Mouse (Mus musculus): ENCODE measurements around the gene Ptges3l. TPM values are rescaled to one million over a fixed set of nuclear protein-coding genes. Genes with fewer than 3 reads are reported as not detected.
A peak's percentile ranks its signal among the peaks of the same experiment; 100 is the strongest.

Gene Ptges3l
- polyA plus RNA-seq, 1 experiment from 2014 or later: 3.7 TPM

DNA sequence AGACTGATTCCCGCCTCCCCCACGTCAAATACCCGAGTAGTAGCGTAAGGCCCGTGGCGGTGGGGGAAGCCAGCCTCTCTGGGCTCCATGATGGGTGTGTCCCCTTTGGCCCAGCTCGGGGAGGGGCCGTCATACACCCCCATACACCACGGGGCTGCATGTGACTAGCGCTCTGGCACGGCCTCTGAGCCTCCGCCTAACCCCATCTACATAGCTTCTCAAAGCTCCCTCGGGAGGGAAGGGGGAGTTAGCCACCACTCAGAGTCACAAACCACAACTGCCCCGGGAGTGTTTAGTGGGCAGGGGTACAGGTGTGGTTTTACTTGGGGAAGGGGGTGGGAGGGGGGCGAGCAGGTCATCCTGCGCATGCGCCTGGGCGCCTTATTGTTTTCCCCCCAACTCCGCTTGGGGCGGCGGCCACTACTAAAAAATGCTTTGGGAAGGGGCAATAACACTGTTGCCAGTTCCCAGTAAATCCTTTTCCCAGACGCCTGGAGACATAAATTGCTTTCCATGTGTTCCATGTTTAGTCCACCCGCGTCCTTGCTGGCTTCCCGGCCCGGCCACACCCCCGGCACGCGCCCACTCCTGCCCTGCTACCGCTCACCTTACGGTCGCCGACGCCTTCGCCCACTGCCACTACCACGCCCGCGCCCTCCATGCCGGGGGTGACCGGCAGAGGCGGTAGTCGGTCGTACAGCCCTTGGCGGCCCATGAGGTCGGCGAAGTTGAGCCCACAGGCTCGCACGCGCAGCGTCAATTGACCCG, 40.2 kb upstream of the Ptges3l start:
- no peaks in the 10 kb centered on the region for H3K9me3 ChIP-seq (replicated peaks)
- peaks cover 31% of the 10 kb centered on the region for H3K27me3 ChIP-seq (ENCODE audit: low read depth, poor library complexity, severe bottlenecking)
- peak; percentile 60 for DNase-seq (ENCODE audit: low spot score)
- peak overlapping the region; percentile 82 for H3K27ac ChIP-seq (replicated peaks)
- peak overlapping the region; percentile 68 for H3K4me3 ChIP-seq
- peaks cover 19% of the 10 kb centered on the region for H3K36me3 ChIP-seq
- peaks cover 88% of the 10 kb centered on the region for H3K4me1 ChIP-seq
- WGBS: under 1% methylated on average over 51 of the region's 51 CpGs

DNA sequence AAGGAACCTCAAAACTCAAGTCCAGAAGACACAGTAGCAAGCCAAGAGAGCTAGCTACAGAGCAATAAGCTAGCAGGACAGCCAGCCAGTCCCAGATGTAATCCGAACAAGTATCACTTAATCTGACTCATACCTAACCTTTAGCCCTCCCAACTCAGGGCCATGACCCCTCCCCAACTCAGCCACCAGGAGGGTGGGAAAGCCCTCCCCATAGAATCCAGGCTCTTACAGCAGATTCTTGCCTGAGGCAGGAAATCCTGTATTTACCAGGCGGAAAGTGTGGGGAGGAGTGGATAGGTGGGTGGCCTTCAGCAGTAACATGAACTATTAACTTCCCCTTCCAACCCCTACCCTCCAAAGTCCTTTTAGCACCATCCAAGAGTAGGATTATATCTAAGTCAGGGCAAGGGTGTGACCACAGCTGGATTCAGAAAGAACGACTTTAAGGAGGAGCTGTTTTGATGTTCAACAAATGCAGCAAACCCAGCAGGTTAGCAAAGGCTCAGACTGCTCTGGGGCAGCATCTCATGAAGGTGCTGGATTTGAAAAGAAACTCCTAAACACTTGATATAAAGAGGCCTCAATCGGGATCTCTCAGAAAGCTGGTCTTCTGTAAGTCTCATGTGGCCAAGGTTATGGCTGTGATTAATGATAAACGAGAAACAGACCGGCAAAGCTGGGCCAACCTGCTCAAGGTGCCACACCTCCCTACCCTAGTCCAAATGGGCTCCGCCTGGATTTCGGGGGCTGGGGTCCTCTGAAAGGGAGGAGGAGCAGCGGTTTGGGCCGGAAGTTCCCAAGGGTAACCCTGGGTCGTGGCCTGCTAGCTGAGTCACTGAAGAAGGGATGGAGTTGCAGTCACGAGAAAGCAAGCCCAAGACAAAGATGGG, 39.3 kb upstream of the Ptges3l start, which contains the start of gene Rnd2:
Gene Rnd2 (plus strand): TSS at position 789 of the 890 bp plus-strand sequence.
- Histone ChIP-seq H3K36me3 (peaks cover 27% of the 10 kb centered on the region), H3K9me3 (replicated peaks) (no peaks in the 10 kb centered on the region), H3K4me3 (peak within 1 kb of the TSS; percentile 68), H3K27me3 (ENCODE audit: low read depth, poor library complexity, severe bottlenecking) (peaks cover 31% of the 10 kb centered on the region), H3K4me1 (peaks cover 90% of the 10 kb centered on the region), H3K27ac (replicated peaks) (peak within 1 kb of the TSS; percentile 82)
- DNase-seq (ENCODE audit: low spot score): no peak
- 13% methylated on average over 12 of the region's 12 CpGs for WGBS

DNA sequence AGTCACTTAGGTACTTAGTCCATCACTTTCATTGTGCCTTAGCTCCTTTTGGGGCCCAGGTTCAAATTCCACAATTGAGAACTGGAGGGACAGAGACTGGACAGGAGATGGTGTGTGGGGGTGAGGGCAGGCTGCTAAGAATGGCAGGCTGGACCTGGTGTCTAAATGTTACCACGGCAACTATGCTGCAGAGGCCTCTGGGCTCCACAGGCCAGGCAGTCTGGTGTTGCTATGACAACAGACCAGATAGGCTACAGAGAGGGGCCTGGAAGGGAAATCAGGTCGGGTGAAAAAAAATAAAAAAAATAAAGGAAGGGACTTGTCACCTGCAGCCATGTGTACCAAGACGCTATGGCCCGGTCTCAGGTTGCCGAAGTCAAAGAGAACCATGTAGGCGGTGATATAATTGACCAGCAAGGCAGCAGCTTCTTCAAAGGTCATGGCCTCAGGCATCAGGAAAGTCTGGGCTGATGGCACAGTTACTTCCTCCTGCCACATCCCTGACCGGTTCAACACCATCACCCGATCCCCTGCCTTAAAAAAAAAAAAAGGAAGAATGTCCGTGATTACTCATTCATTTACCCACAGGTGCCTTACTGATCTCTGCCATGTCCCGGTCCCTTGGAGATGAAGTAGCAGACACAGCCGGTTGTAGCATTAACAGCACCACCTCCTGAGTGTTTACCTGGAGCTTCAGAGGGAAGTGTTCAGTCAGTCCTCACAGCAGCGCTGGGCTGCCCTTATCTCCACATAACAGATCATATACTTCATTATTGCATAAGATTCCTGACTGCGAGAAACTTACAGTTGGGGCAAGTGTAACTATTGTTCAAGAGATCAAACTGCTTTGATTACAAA, 37.7 kb upstream of the Ptges3l start:
- peaks cover 42% of the 10 kb centered on the region for H3K36me3 ChIP-seq
- WGBS: 44% methylated on average over 13 of the region's 13 CpGs
- H3K27ac ChIP-seq (replicated peaks): peak overlapping the region; percentile 80
- peak; percentile 71 for DNase-seq (ENCODE audit: low spot score)
- peaks cover 27% of the 10 kb centered on the region for H3K27me3 ChIP-seq (ENCODE audit: low read depth, poor library complexity, severe bottlenecking)
- H3K9me3 ChIP-seq (replicated peaks): no peaks in the 10 kb centered on the region
- peaks cover 86% of the 10 kb centered on the region for H3K4me1 ChIP-seq
- H3K4me3 ChIP-seq: peak overlapping the region; percentile 32

DNA sequence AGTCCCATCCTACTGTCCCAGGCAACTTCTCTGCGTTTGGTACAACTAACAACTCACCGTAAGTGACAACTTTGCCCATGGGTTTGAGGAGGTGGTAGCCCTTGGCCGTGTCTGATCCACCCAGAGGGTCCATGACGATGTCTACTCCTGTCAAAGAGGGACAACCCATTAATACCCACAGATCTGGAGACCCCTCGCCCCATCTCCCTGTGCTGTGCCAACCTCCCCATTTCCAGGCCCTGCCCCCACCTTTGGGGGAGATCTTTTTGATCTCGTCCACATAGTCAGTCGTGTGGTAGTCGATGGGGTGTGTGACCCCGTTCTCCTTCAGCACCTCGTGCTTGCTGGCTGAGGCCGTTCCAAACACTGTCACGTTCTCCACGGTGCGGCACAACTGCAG, 37.0 kb upstream of the Ptges3l start:
- 74% methylated on average over 14 of the region's 14 CpGs for WGBS
- Histone ChIP-seq H3K36me3 (peaks cover 45% of the 10 kb centered on the region), H3K4me1 (peaks cover 79% of the 10 kb centered on the region), H3K9me3 (replicated peaks) (no peaks in the 10 kb centered on the region), H3K27me3 (ENCODE audit: low read depth, poor library complexity, severe bottlenecking) (peaks cover 24% of the 10 kb centered on the region), H3K27ac (replicated peaks) (peak overlapping the region; percentile 80), H3K4me3 (peak overlapping the region; percentile 32)
- DNase-seq (ENCODE audit: low spot score): no peak

DNA sequence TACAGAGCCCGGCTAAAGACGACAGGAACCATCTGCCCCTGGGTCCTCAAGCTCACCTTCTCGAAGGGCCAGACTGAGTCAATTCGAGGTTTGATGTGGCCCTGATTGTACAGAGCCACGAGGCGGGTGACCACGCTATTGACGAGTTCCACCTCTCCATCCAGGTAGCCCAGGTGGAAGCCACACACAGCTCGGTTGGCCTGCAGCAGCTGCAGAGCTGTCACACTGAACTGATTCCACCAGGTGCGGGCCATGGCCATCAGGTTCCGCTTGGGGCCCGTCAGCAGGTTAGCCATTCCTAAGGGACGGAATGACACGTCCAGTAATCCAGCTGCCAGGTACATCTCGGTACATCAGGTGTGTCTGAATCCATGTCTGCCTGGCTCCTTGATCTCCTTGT, 35.2 kb upstream of the Ptges3l start:
- Histone ChIP-seq H3K36me3 (peaks cover 45% of the 10 kb centered on the region), H3K27me3 (ENCODE audit: low read depth, poor library complexity, severe bottlenecking) (peaks cover 15% of the 10 kb centered on the region), H3K4me1 (peaks cover 63% of the 10 kb centered on the region), H3K4me3 (no peak overlapping the region), H3K27ac (replicated peaks) (peak overlapping the region; percentile 29; the same call in 1 of the 2 replicates), H3K9me3 (replicated peaks) (no peaks in the 10 kb centered on the region)
- 86% methylated on average over 15 of the region's 15 CpGs for WGBS
- no peak for DNase-seq (ENCODE audit: low spot score)

DNA sequence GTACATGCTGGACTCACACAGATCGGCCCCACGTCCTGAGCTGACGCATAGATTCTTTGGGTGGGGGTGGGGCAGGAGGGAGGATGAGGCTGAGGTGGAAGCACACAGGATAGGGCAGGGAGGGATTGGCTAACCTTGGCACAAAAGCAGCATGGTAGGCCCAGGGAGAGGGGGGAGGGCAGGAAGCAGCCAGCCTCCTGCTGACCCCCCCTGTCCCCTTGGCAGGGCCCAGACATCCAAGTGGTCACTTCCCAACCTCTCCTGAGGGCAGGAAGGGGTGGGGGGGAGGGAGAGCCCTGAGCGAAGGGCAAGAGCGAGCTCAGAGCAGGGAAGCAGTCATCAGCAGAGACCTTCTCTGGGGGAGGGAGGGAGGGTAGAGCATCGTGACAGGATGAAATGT, 34.6 kb upstream of the Ptges3l start:
- 28% methylated on average over 6 of the region's 6 CpGs for WGBS
- no peaks in the 10 kb centered on the region for H3K9me3 ChIP-seq (replicated peaks)
- H3K27ac ChIP-seq (replicated peaks): peak overlapping the region; percentile 29
- H3K27me3 ChIP-seq (ENCODE audit: low read depth, poor library complexity, severe bottlenecking): peaks cover 9% of the 10 kb centered on the region
- no peak for DNase-seq (ENCODE audit: low spot score)
- H3K4me3 ChIP-seq: no peak overlapping the region
- peaks cover 45% of the 10 kb centered on the region for H3K36me3 ChIP-seq
- H3K4me1 ChIP-seq: peaks cover 62% of the 10 kb centered on the region

DNA sequence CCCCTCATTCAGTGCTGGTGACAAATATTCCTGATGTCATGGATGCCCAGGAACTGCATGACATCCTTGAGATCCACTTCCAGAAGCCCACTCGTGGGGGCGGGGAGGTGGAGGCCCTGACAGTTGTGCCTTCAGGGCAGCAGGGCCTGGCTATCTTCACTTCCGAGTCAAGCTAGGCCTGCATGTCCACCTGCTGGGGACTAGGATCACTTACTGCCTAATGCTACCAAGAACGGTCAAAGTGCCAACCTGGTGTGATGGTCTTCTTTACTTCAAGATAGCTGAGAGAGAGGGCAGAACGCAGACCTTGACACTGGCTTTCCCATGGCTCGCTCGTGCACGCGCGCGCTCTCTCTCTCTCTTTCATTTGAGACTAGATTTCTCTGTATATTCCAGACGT, 33.1 kb upstream of the Ptges3l start:
- 87% methylated on average over 12 of the region's 12 CpGs for WGBS
- H3K9me3 ChIP-seq (replicated peaks): no peaks in the 10 kb centered on the region
- H3K4me3 ChIP-seq: no peak overlapping the region
- DNase-seq (ENCODE audit: low spot score): no peak
- no peak overlapping the region for H3K27ac ChIP-seq (replicated peaks)
- peaks cover 45% of the 10 kb centered on the region for H3K36me3 ChIP-seq
- H3K4me1 ChIP-seq: peaks cover 52% of the 10 kb centered on the region
- H3K27me3 ChIP-seq (ENCODE audit: low read depth, poor library complexity, severe bottlenecking): no peaks in the 10 kb centered on the region

DNA sequence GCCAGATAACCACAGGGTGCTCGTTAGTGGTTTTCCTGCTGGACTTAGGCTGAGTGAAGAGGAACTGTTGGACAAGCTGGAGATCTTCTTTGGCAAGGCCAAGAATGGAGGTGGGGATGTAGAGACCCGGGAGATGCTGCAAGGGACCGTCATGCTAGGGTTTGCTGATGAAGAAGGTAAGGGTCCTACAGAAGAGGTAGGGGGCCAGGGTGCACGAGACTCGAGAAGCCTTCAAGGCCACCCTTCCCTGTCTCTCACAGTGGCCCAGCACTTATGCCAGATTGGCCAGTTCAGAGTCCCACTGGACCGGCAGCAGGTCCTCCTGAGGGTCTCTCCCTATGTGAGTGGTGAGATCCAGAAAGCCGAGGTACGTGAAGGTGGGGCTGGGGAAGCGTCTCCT, 32.5 kb upstream of the Ptges3l start:
- Histone ChIP-seq H3K27me3 (ENCODE audit: low read depth, poor library complexity, severe bottlenecking) (no peaks in the 10 kb centered on the region), H3K9me3 (replicated peaks) (no peaks in the 10 kb centered on the region), H3K4me3 (no peak overlapping the region), H3K27ac (replicated peaks) (no peak overlapping the region), H3K4me1 (peaks cover 46% of the 10 kb centered on the region), H3K36me3 (peaks cover 45% of the 10 kb centered on the region)
- no peak for DNase-seq (ENCODE audit: low spot score)
- WGBS: 91% methylated on average over 9 of the region's 9 CpGs

DNA sequence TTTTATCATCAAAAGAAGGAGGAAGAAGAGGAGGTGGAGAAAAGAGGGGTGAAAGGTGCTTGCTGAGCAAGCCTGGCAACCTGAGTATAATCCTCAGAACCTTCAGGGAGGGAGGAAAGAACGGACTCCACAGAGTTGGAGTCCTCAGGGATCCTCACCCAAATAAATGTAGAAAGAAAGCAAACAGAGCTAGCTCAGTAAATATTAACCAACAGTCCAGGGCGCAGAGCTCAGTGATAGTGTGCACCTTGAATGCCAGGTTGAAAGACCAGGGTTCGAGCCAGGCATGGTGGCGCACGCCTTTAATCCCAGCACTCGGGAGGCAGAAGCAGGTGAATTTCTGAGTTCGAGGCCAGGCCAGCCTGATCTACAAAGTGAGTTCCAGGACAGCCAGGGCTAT, 30.5 kb upstream of the Ptges3l start:
- peaks cover 30% of the 10 kb centered on the region for H3K36me3 ChIP-seq
- H3K27me3 ChIP-seq (ENCODE audit: low read depth, poor library complexity, severe bottlenecking): no peaks in the 10 kb centered on the region
- no peak overlapping the region for H3K4me3 ChIP-seq
- 0 out of 2 replicates have a peak overlapping the region, but pooled peaks have one; percentile 38 for H3K27ac ChIP-seq (replicated peaks)
- WGBS: 88% methylated on average over 7 of the region's 7 CpGs
- peaks cover 32% of the 10 kb centered on the region for H3K4me1 ChIP-seq
- no peaks in the 10 kb centered on the region for H3K9me3 ChIP-seq (replicated peaks)
- DNase-seq (ENCODE audit: low spot score): no peak

DNA sequence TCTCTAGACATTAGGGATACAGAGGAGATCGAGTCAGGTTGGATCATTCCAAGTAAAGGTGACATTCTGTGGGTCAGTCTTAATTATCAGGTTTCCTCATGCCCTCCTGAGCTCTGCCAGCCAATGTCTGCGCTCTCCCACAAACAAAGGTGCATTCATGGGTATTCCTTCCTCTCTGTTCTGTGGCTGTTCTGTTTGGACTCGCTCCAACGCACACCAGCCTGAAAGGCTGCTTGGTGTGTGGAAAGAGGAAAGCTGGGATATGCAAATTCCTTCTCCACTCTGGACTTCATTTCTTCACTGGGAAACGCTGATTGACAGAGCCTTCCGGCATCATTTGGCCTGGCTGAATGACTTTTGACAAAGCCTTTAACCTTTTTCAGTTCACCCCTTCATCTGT, 29.6 kb upstream of the Ptges3l start:
- H3K27me3 ChIP-seq (ENCODE audit: low read depth, poor library complexity, severe bottlenecking): no peaks in the 10 kb centered on the region
- DNase-seq (ENCODE audit: low spot score): no peak
- H3K36me3 ChIP-seq: peaks cover 21% of the 10 kb centered on the region
- no peaks in the 10 kb centered on the region for H3K9me3 ChIP-seq (replicated peaks)
- 55% methylated on average over 6 of the region's 6 CpGs for WGBS
- H3K4me3 ChIP-seq: no peak overlapping the region
- H3K4me1 ChIP-seq: peaks cover 23% of the 10 kb centered on the region
- H3K27ac ChIP-seq (replicated peaks): 0 out of 2 replicates have a peak overlapping the region, but pooled peaks have one; percentile 14

DNA sequence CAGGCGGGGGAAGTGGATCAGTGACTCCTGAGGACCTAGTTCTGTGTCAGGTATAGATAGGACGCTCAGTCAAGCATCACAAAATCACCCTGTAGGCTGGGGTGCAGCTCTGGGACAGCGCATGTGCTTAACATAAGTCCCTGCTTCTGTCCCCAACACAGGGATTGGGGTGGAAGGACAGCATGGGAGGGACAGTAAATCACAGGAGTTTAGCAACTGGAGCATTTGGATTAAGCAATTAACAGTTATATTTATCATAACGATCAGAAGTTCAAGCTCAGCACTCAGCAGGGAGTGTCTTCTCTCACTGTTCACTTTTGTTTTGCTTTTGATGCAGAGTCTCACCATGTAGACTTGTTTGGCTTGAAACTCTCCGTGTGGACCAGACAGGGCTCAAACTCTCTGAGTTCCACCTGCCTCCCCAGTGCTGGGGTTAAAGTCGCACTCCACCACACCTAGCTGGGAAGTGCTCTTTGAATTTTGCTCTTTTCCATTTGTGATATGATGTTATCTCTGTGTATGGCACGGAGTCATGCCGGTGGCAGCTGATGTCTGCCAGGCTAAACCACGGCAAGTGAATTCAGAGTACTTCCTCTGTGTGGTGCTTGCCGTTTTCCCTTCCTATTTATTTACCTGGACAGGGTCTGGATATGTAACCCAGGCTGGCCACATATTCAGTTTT, 27.1 kb upstream of the Ptges3l start:
- Histone ChIP-seq H3K4me1 (peaks cover 11% of the 10 kb centered on the region), H3K27me3 (ENCODE audit: low read depth, poor library complexity, severe bottlenecking) (no peaks in the 10 kb centered on the region), H3K27ac (replicated peaks) (no peak overlapping the region), H3K9me3 (replicated peaks) (no peaks in the 10 kb centered on the region), H3K4me3 (no peak overlapping the region), H3K36me3 (no peaks in the 10 kb centered on the region)
- WGBS: 83% methylated on average over 10 of the region's 10 CpGs
- no peak for DNase-seq (ENCODE audit: low spot score)

DNA sequence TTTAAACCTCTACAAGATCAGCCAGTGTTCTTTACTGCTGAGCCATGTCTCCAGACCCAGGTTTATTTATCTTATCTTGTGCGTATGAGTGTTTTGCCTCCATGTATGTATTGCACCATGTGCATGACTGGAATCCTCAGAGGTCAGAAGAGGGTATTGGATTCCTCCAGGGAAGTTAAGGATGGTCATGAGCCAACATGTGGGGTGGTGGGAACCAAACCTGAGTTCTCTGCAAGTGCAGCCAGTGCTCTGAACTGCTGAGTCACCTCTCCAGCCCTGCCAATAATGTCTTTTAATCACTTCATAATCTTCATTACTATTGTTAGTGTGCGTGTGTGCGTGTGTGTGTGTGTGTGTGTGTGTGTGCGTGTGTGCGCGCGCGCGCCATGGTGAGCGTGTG, 26.4 kb upstream of the Ptges3l start:
- H3K27me3 ChIP-seq (ENCODE audit: low read depth, poor library complexity, severe bottlenecking): no peaks in the 10 kb centered on the region
- no peak for DNase-seq (ENCODE audit: low spot score)
- H3K4me3 ChIP-seq: no peak overlapping the region
- H3K9me3 ChIP-seq (replicated peaks): no peaks in the 10 kb centered on the region
- peaks cover 11% of the 10 kb centered on the region for H3K4me1 ChIP-seq
- WGBS: 92% methylated on average over 10 of the region's 10 CpGs
- peaks cover 5% of the 10 kb centered on the region for H3K36me3 ChIP-seq
- H3K27ac ChIP-seq (replicated peaks): no peak overlapping the region
